Mouse (Mus musculus) small intestine, adult 2 months (tissue): ENCODE measurements around the gene Sash3.

ENCODE experiments used
- CTCF ChIP-seq: fragments of 200-500 bp; IDR thresholded peaks from 2 replicates; pipeline ENCODE4 v1.5.1; 2012; ENCODE audit warnings: low read depth, mild to moderate bottlenecking, control low read depth, inconsistent platforms, low read length, moderate library complexity, mixed read lengths; ENCODE audit not compliant: insufficient replicate concordance, insufficient read length; ENCODE audit errors: extremely low read depth
- POLR2A ChIP-seq: fragments of 200-500 bp; IDR thresholded peaks from 2 replicates; pipeline ENCODE4 v1.6.1; 2012; ENCODE audit warnings: low read depth, mild to moderate bottlenecking, control low read depth, inconsistent platforms, low read length, moderate library complexity

- no peak for TF ChIP-seq CTCF
- no peak for TF ChIP-seq POLR2A
Measured at GRCm38 (mm10) chrX:48119294-48119693, 26.9 kb upstream of the Sash3 start.
